Mouse (Mus musculus) liver, embryonic 11.5 days (tissue): ENCODE data around the gene Zfpl1. TPM values are rescaled to one million over a fixed set of nuclear protein-coding genes. Genes with fewer than 3 reads are reported as not detected.

Experiments
- ATAC-seq: fragments of 200-750 bp; cut with Nextera tagmentation; replicated peaks from 2 replicates; pipeline ENCODE4 v1.8.0; 2017; ENCODE audit warnings: moderate number of reproducible peaks, mild to moderate bottlenecking, moderate TSS enrichment, moderate library complexity; ENCODE audit not compliant: low FRiP score
- DNase-seq: peaks from one replicate; pipeline ENCODE4 v3.0.0-alpha.2; 2017; ENCODE audit warnings: low spot score
- H3K27ac ChIP-seq: fragments of 300-500 bp; sonication (generic); 2 replicates; pipeline ENCODE4 v1.5.1; 2014; ENCODE audit warnings: mild to moderate bottlenecking, low read depth, low read length, control low read depth
- H3K27me3 ChIP-seq: fragments of 300-500 bp; sonication (generic); replicated peaks from 2 replicates; pipeline ENCODE4 v1.6.1; 2014; ENCODE audit warnings: low read length, mixed read lengths; ENCODE audit not compliant: control insufficient read depth, insufficient read depth
- H3K36me3 ChIP-seq: fragments of 300-500 bp; sonication (generic); 2 replicates; pipeline ENCODE4 v1.6.1; 2014; ENCODE audit warnings: mild to moderate bottlenecking, low read length, moderate library complexity, mixed read lengths; ENCODE audit not compliant: control insufficient read depth, insufficient read depth
- H3K4me1 ChIP-seq: fragments of 300-500 bp; sonication (generic); replicated peaks from 2 replicates; pipeline ENCODE4 v1.6.1; 2014; ENCODE audit warnings: low read length, mixed read lengths; ENCODE audit not compliant: control insufficient read depth, insufficient read depth
- H3K4me2 ChIP-seq: fragments of 300-500 bp; sonication (generic); 2 replicates; pipeline ENCODE4 v1.6.1; 2014; ENCODE audit warnings: mild to moderate bottlenecking, control low read depth, moderate library complexity
- H3K4me3 ChIP-seq: fragments of 300-500 bp; sonication (generic); 2 replicates; pipeline ENCODE4 v1.5.1; 2014; ENCODE audit warnings: low read depth, low read length, control low read depth
- H3K9ac ChIP-seq: fragments of 300-500 bp; sonication (generic); 2 replicates; pipeline ENCODE4 v1.6.1; 2014; ENCODE audit warnings: low read depth, low read length, control low read depth
- H3K9me3 ChIP-seq: fragments of 300-500 bp; sonication (generic); 2 replicates; pipeline ENCODE4 v1.6.1; 2016; ENCODE audit warnings: low read length, inconsistent platforms, mixed read lengths; ENCODE audit not compliant: control insufficient read depth
- WGBS: fragments of 180-500 bp; shearing (Covaris S2); extraction: QIAGEN DNeasy Blood & Tissue Kit; methylation state at CpG from one replicate; pipeline ENCODE4 v1.1.7; 2014; 5-methylcytosine and 5-hydroxymethylcytosine counted together
- polyA plus RNA-seq: library from polyadenylated mRNA; unstranded; fragments of >200 nt; fragmentation: Nextera tagmentation; extraction: Ambion mirVana; gene quantifications from 2 replicates; pipeline ENCODE4 v1.2.1, GENCODE M21; 2014

The Zfpl1 gene
- polyA plus RNA-seq, 1 experiment from 2014 or later, result 52.3 TPM

GRCm38 (mm10) chr19:6105586-6105985, 20.8 kb upstream of the Zfpl1 start, which contains the start of gene Naaladl1:
TSS of gene Naaladl1 (plus strand) at chr19:6105782.
- H3K27me3 ChIP-seq, result no peaks in the 10 kb centered on the region
- no peak within 1 kb of the TSS for H3K4me3 ChIP-seq
- WGBS, result 83% methylated on average over 7 of the region's 7 CpGs
- peaks cover 18% of the 10 kb centered on the region for H3K4me1 ChIP-seq
- H3K9me3 ChIP-seq, result no peaks in the 10 kb centered on the region
- H3K36me3 ChIP-seq, result no peaks in the 10 kb centered on the region
- H3K9ac ChIP-seq, result 0 out of 2 replicates have a peak within 1 kb of the TSS, but pooled peaks have one; percentile 23
- ATAC-seq (no peak), DNase-seq (no peak)
- H3K4me2 ChIP-seq, result peak within 1 kb of the TSS; percentile 26; the same call in 1 of the 2 replicates
- no peak within 1 kb of the TSS; the same call in 1 of the 2 replicates for H3K27ac ChIP-seq

GRCm38 (mm10) chr19:6104476-6104875, 19.7 kb upstream of the Zfpl1 start:
- H3K9me3 ChIP-seq, result no peaks in the 10 kb centered on the region

GRCm38 (mm10) chr19:6102169-6102853, 17.6 kb upstream of the Zfpl1 start:
- H3K4me3 ChIP-seq, result no peak overlapping the region
- H3K27ac ChIP-seq, result no peak overlapping the region
- no peak overlapping the region for H3K4me2 ChIP-seq
- H3K36me3 ChIP-seq, result 0 out of 2 replicates have a peak, but pooled peaks cover 3% of the 10 kb centered on the region
- no peak overlapping the region for H3K9ac ChIP-seq
- ATAC-seq (peak; percentile 67), DNase-seq (no peak)
- WGBS, result 77% methylated on average over 6 of the region's 6 CpGs
- H3K27me3 ChIP-seq, result no peaks in the 10 kb centered on the region
- no peaks in the 10 kb centered on the region for H3K9me3 ChIP-seq
- H3K4me1 ChIP-seq, result peaks cover 21% of the 10 kb centered on the region

More at GRCm38 (mm10) chr19:6104476-6104875, 19.7 kb upstream of the Zfpl1 start:
- ATAC-seq (peak; percentile 29; the same call in 1 of the 2 replicates), DNase-seq (no peak)
- Histone ChIP-seq H3K27ac (no peak overlapping the region; the same call in 1 of the 2 replicates), H3K4me3 (no peak overlapping the region), H3K4me2 (peak overlapping the region; percentile 26; the same call in 1 of the 2 replicates), H3K36me3 (0 out of 2 replicates have a peak, but pooled peaks cover 3% of the 10 kb centered on the region), H3K27me3 (no peaks in the 10 kb centered on the region), H3K4me1 (peaks cover 19% of the 10 kb centered on the region), H3K9ac (no peak overlapping the region; the same call in 1 of the 2 replicates)
- WGBS, result 37% methylated on average over 4 of the region's 4 CpGs

- Histone ChIP-seq H3K27me3 (no peaks in the 10 kb centered on the region), H3K9ac (no peak overlapping the region), H3K4me2 (no peak overlapping the region), H3K36me3 (0 out of 2 replicates have a peak, but pooled peaks cover 3% of the 10 kb centered on the region), H3K9me3 (no peaks in the 10 kb centered on the region), H3K4me3 (no peak overlapping the region), H3K27ac (no peak overlapping the region), H3K4me1 (peaks cover 21% of the 10 kb centered on the region)
- no peak for ATAC-seq
- WGBS, result 75% methylated on average over 6 of the region's 6 CpGs
- no peak for DNase-seq
Measured at GRCm38 (mm10) chr19:6101186-6101585, 16.4 kb upstream of the Zfpl1 start.

- peaks cover 5% of the 10 kb centered on the region for H3K36me3 ChIP-seq
- no peak overlapping the region for H3K9ac ChIP-seq
- WGBS, result 82% methylated on average over 3 of the region's 3 CpGs
- no peak overlapping the region for H3K27ac ChIP-seq
- no peak overlapping the region for H3K4me3 ChIP-seq
- H3K4me2 ChIP-seq, result no peak overlapping the region
- no peak for ATAC-seq
- H3K9me3 ChIP-seq, result no peaks in the 10 kb centered on the region
- no peaks in the 10 kb centered on the region for H3K27me3 ChIP-seq
- DNase-seq, result no peak
- H3K4me1 ChIP-seq, result peaks cover 2% of the 10 kb centered on the region; the same call in 1 of the 2 replicates
Measured at GRCm38 (mm10) chr19:6097847-6098246, 13.1 kb upstream of the Zfpl1 start.

GRCm38 (mm10) chr19:6094119-6094518, 9.4 kb upstream of the Zfpl1 start, which contains the start of gene AC131692.1:
TSS of gene AC131692.1 (plus strand) at chr19:6094419.
- no peak within 1 kb of the TSS for H3K27ac ChIP-seq
- peaks cover 21% of the 10 kb centered on the region for H3K36me3 ChIP-seq
- H3K9ac ChIP-seq, result no peak within 1 kb of the TSS
- no peak within 1 kb of the TSS for H3K4me2 ChIP-seq
- DNase-seq (no peak), ATAC-seq (no peak)
- H3K4me1 ChIP-seq, result no peaks in the 10 kb centered on the region
- H3K27me3 ChIP-seq, result no peaks in the 10 kb centered on the region
- no peaks in the 10 kb centered on the region for H3K9me3 ChIP-seq
- no peak within 1 kb of the TSS for H3K4me3 ChIP-seq
- WGBS, result 84% methylated on average over 7 of the region's 7 CpGs

GRCm38 (mm10) chr19:6088841-6089240, 4.1 kb upstream of the Zfpl1 start:
- H3K27ac ChIP-seq, result no peak overlapping the region
- H3K9me3 ChIP-seq, result no peaks in the 10 kb centered on the region
- no peak for DNase-seq
- peaks cover 7% of the 10 kb centered on the region for H3K4me1 ChIP-seq
- ATAC-seq, result no peak
- H3K36me3 ChIP-seq, result peaks cover 28% of the 10 kb centered on the region
- no peak overlapping the region for H3K4me3 ChIP-seq
- H3K4me2 ChIP-seq, result no peak overlapping the region
- H3K9ac ChIP-seq, result no peak overlapping the region
- H3K27me3 ChIP-seq, result no peaks in the 10 kb centered on the region
- 87% methylated on average over 13 of the region's 13 CpGs for WGBS

- H3K9me3 ChIP-seq, result no peaks in the 10 kb centered on the region
- peak overlapping the region; percentile 81 for H3K9ac ChIP-seq
- no peaks in the 10 kb centered on the region for H3K27me3 ChIP-seq
- H3K4me1 ChIP-seq, result peaks cover 10% of the 10 kb centered on the region
- peak overlapping the region; percentile 84 for H3K27ac ChIP-seq
- H3K4me3 ChIP-seq, result peak overlapping the region; percentile 75
- peak overlapping the region; percentile 90 for H3K4me2 ChIP-seq
- DNase-seq (peak; percentile 74), ATAC-seq (peak; percentile 84)
- peaks cover 32% of the 10 kb centered on the region for H3K36me3 ChIP-seq
- 0% methylated on average over 17 of the region's 17 CpGs for WGBS
Measured at GRCm38 (mm10) chr19:6085417-6085879, 692 bp upstream of the Zfpl1 start.
